Mouse (Mus musculus): Measurements from ENCODE around the gene Traf5.

DNA sequence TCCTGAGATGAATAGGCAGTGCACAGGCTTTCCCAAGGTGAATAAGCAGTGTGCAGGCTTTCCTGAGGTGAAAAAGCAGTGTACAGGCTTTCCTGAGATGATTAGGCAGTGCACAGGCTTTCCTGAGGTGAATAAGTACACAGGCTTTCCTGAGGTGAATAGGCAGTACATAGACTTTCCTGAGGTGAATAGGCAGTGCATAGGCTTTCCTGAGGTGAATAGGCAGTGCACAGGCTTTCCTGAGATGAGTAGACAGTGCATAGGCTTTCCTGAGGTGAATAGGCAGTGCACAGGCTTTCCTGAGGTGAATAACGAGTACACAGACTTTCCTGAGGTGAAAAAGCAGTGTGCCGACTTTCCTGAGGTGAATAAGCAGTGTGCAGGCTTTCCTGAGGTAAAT is 131.4 kb downstream of the Traf5 start:
- TF ChIP-seq MAFK (IDR thresholded peaks at IDR 0.05; ENCODE audit: insufficient read depth, low read depth, low read length) (no peak), CHD2 (IDR thresholded peaks at IDR 0.05; ENCODE audit: low read depth, low read length) (no peak), ZC3H11A (IDR thresholded peaks at IDR 0.05; ENCODE audit: borderline replicate concordance, low read depth, low read length) (no peak), ZNF384 (IDR thresholded peaks at IDR 0.05; ENCODE audit: low read depth, low read length) (no peak)
